Mouse (Mus musculus) adrenal gland, adult 2 months (tissue): ENCODE measurements around the gene Ky. TPM values are rescaled to one million over a fixed set of nuclear protein-coding genes. Genes with fewer than 3 reads are reported as not detected.

ENCODE experiments used
- DNase-seq: peaks from one replicate; pipeline ENCODE4 v3.0.0; 2021
- long read RNA-seq: library from polyadenylated mRNA; stranded (forward); transcript quantifications from one replicate; pipeline ENCODE4 v2.0.0, GENCODE M21; 2021
- polyA plus RNA-seq: library from polyadenylated mRNA; depleted of rRNA; stranded (reverse); fragments of >200 nt; gene quantifications from 2 replicates; pipeline ENCODE4 v1.2.3, GENCODE M21; 2012; rRNA removed
- total RNA-seq, 2 experiments: library from RNA; stranded (reverse); gene quantifications; 2 replicates each; pipeline ENCODE4 v1.2.3; 2021

The Ky gene
- total RNA-seq: 1 to 10 TPM in 1 of 2 experiments, under 1 TPM in 1; 0.26 to 1.1 TPM
- polyA plus RNA-seq: 0.40 and 0.63 TPM in 2 replicates
- long read RNA-seq: 0 reads

- peak; percentile 60 for DNase-seq
Observed at GRCm38 (mm10) chr9:102505700-102506585, at the start of gene Ky. Ky (plus strand) TSS chr9:102505750.

GRCm38 (mm10) chr9:102462251-102462650 is 43.3 kb upstream of the Ky start:
- no peak for DNase-seq

- DNase-seq: no peak
Observed at GRCm38 (mm10) chr9:102465044-102465443, 40.5 kb upstream of the Ky start.

- no peak for DNase-seq
Observed at GRCm38 (mm10) chr9:102465726-102466125, 39.8 kb upstream of the Ky start.

- DNase-seq: no peak
Observed at GRCm38 (mm10) chr9:102470076-102470819, 35.3 kb upstream of the Ky start.

GRCm38 (mm10) chr9:102477767-102478450 is 27.6 kb upstream of the Ky start:
- no peak for DNase-seq

GRCm38 (mm10) chr9:102478451-102478835 is 27.1 kb upstream of the Ky start:
- DNase-seq: no peak

GRCm38 (mm10) chr9:102479022-102479421 is 26.5 kb upstream of the Ky start:
- peak; percentile 70 for DNase-seq

- no peak for DNase-seq
Observed at GRCm38 (mm10) chr9:102492031-102492795, 13.3 kb upstream of the Ky start.

GRCm38 (mm10) chr9:102493044-102493443 is 12.5 kb upstream of the Ky start:
- DNase-seq: peak; percentile 77

GRCm38 (mm10) chr9:102493916-102494315 is 11.6 kb upstream of the Ky start:
- DNase-seq: no peak

GRCm38 (mm10) chr9:102494454-102494853 is 11.1 kb upstream of the Ky start:
- no peak for DNase-seq

- DNase-seq: no peak
Observed at GRCm38 (mm10) chr9:102495266-102495665, 10.3 kb upstream of the Ky start.

GRCm38 (mm10) chr9:102496481-102497041 is 9.0 kb upstream of the Ky start:
- DNase-seq: no peak

- DNase-seq: peak; percentile 84
Observed at GRCm38 (mm10) chr9:102497089-102497690, 8.4 kb upstream of the Ky start.

- DNase-seq: peak; percentile 86
Observed at GRCm38 (mm10) chr9:102497833-102498430, 7.6 kb upstream of the Ky start.

GRCm38 (mm10) chr9:102498701-102499100 is 6.8 kb upstream of the Ky start:
- no peak for DNase-seq

GRCm38 (mm10) chr9:102499266-102499665 is 6.3 kb upstream of the Ky start:
- no peak for DNase-seq

- DNase-seq: no peak
Observed at GRCm38 (mm10) chr9:102499746-102500145, 5.8 kb upstream of the Ky start.

- DNase-seq: no peak
Observed at GRCm38 (mm10) chr9:102501113-102501512, 4.4 kb upstream of the Ky start.
